Mouse (Mus musculus) midbrain, postnatal 0 days (tissue): ENCODE data around the gene Cabin1. TPM values are rescaled to one million over a fixed set of nuclear protein-coding genes. Genes with fewer than 3 reads are reported as not detected.
A peak's percentile ranks its signal among the peaks of the same experiment; 100 is the strongest.

ENCODE experiments used
- ATAC-seq: fragments of 200-750 bp; cut with Nextera tagmentation; 2 replicates; pipeline ENCODE4 v1.8.0; 2017; ENCODE audit warnings: moderate number of reproducible peaks, mild to moderate bottlenecking, moderate TSS enrichment, moderate library complexity; ENCODE audit not compliant: low FRiP score
- DNase-seq: peaks from one replicate; pipeline ENCODE4 v3.0.0-alpha.2; 2015; ENCODE audit warnings: low spot score
- H3K27ac ChIP-seq: fragments of 300-500 bp; sonication (generic); 2 replicates; pipeline ENCODE4 v1.5.1; 2014; ENCODE audit warnings: low read depth, mild to moderate bottlenecking, low read length, mixed read lengths
- H3K27me3 ChIP-seq: fragments of 300-500 bp; sonication (generic); 2 replicates; pipeline ENCODE4 v1.6.1; 2014; ENCODE audit warnings: low read length, control low read depth, mixed read lengths; ENCODE audit not compliant: insufficient read depth
- H3K36me3 ChIP-seq: fragments of 300-500 bp; sonication (generic); 2 replicates; pipeline ENCODE4 v1.6.1; 2014; ENCODE audit warnings: low read length, control low read depth, mixed read lengths; ENCODE audit not compliant: insufficient read depth
- H3K4me1 ChIP-seq: fragments of 300-500 bp; sonication (generic); 2 replicates; pipeline ENCODE4 v1.6.1; 2014; ENCODE audit warnings: mild to moderate bottlenecking, control low read depth, antibody characterized with exemption, low read length, mixed read lengths; ENCODE audit not compliant: insufficient read depth
- H3K4me2 ChIP-seq: fragments of 300-500 bp; sonication (generic); 2 replicates; pipeline ENCODE4 v1.6.1; 2014; ENCODE audit warnings: low read depth, mild to moderate bottlenecking, low read length, mixed read lengths; ENCODE audit not compliant: poor library complexity, severe bottlenecking
- H3K4me3 ChIP-seq: fragments of 300-500 bp; sonication (generic); 2 replicates; pipeline ENCODE4 v1.5.1; 2014; ENCODE audit warnings: low read depth, mild to moderate bottlenecking, low read length, moderate library complexity
- H3K9ac ChIP-seq: fragments of 300-500 bp; sonication (generic); replicated peaks from 2 replicates; pipeline ENCODE4 v1.6.1; 2014; ENCODE audit warnings: mild to moderate bottlenecking, low read length, moderate library complexity, mixed read lengths; ENCODE audit not compliant: poor library complexity, severe bottlenecking
- H3K9me3 ChIP-seq: fragments of 300-500 bp; sonication (generic); 2 replicates; pipeline ENCODE4 v1.6.1; 2016; ENCODE audit warnings: low read length, control low read depth
- CTCF ChIP-seq: IDR thresholded peaks from 2 replicates; pipeline ENCODE4 v1.5.1; 2016; ENCODE audit warnings: antibody characterized with exemption, mild to moderate bottlenecking
- WGBS: fragments of 180-500 bp; shearing (Covaris S2); extraction: QIAGEN DNeasy Blood & Tissue Kit; methylation state at CpG from one replicate; pipeline ENCODE4 v1.1.7; 2014; 5-methylcytosine and 5-hydroxymethylcytosine counted together
- polyA plus RNA-seq: library from polyadenylated mRNA; unstranded; fragments of >200 nt; fragmentation: Nextera tagmentation; extraction: Ambion mirVana; gene quantifications from 2 replicates; pipeline ENCODE4 v1.2.1, GENCODE M21; 2015
- total RNA-seq: library from RNA; depleted of rRNA; stranded (reverse); fragments of >200 nt; gene quantifications from 2 replicates; pipeline ENCODE4 v1.2.3, GENCODE M21; 2014

Cabin1 gene
- total and polyA plus RNA-seq, 2 experiments from 2014 or later = 31.6 to 93.3 TPM

DNA sequence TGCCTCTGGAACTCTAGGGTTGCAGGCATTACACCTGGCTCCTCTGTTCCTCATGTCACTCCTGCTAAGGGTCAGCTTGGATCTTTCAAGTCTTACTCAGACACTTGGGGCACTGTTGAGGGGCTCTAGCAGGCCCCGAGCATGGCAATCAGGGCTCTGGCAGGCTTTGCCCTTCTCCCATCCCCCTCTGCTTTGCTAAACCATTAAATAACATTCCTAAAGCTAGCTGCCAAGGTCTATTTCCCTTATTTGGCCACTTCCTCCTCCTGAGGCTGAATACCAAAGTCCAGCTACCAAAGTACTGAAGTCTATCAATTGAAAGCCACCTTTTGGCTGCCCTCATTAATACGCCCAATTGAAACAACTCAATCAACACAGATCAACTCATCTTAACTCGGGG is 30.7 kb upstream of the Cabin1 start:
- Histone ChIP-seq H3K9me3 (no peaks in the 10 kb centered on the region), H3K27ac (no peak overlapping the region), H3K4me2 (no peak overlapping the region), H3K4me1 (peaks cover 11% of the 10 kb centered on the region; the same call in 1 of the 2 replicates), H3K27me3 (peaks cover 5% of the 10 kb centered on the region; the same call in 1 of the 2 replicates), H3K9ac (no peak overlapping the region), H3K4me3 (no peak overlapping the region), H3K36me3 (no peaks in the 10 kb centered on the region)
- ATAC-seq (no peak), DNase-seq (peak; percentile 59)
- no peak; the same call in 1 of the 2 replicates for TF ChIP-seq CTCF
- WGBS = 27% methylated on average over 3 of the region's 3 CpGs

DNA sequence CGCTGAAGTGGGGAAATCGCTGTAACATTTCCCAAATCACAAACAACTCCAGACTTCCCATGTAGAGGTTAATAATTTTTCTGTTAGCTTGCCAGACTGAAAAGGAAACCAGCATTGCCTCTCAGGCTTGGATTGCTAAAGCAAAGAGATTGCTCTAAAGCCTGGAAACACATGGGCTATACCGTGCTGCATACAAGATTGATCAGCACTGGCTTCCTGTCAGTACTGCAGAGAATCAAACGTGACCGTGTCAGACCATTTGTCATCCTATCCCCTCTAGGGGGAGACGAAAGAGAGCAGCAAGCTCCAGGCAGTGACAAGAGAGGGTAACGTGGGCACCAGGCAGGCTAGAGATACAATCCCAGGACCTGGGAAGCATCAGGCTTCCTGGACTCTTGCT is 26.6 kb upstream of the Cabin1 start:
- Histone ChIP-seq H3K4me3 (no peak overlapping the region), H3K36me3 (no peaks in the 10 kb centered on the region), H3K27me3 (no peaks in the 10 kb centered on the region), H3K9ac (no peak overlapping the region), H3K27ac (no peak overlapping the region), H3K9me3 (no peaks in the 10 kb centered on the region), H3K4me2 (no peak overlapping the region), H3K4me1 (no peaks in the 10 kb centered on the region)
- WGBS = 22% methylated on average over 7 of the region's 7 CpGs
- DNase-seq = peak; percentile 32
- TF ChIP-seq CTCF = peak; percentile 34
- ATAC-seq = no peak

DNA sequence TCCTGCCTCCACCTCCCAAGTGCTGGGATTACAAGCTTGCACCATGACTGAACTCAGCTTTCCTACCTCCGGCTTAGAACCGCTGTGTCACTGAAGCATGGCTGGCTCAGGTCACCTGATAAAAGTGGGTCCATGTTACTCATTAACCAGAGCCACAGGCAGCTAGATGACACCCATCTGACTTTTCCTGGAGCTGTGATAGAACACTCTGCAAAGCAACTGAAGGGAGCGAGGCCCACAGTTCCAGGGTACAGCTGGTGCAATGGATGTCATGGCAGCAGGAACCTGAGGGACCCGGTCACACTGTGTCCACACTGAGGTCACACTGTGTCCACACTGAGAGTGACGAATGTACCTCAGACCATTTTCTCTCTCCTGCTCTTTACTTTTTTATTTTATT is 25.7 kb upstream of the Cabin1 start:
- no peak overlapping the region for H3K9ac ChIP-seq
- H3K36me3 ChIP-seq = no peaks in the 10 kb centered on the region
- TF ChIP-seq CTCF = no peak
- H3K4me2 ChIP-seq = no peak overlapping the region
- no peak for ATAC-seq
- no peak for DNase-seq
- H3K4me3 ChIP-seq = no peak overlapping the region
- no peaks in the 10 kb centered on the region for H3K9me3 ChIP-seq
- WGBS = 94% methylated on average over 5 of the region's 5 CpGs
- no peaks in the 10 kb centered on the region for H3K4me1 ChIP-seq
- H3K27ac ChIP-seq = no peak overlapping the region
- no peaks in the 10 kb centered on the region for H3K27me3 ChIP-seq

DNA sequence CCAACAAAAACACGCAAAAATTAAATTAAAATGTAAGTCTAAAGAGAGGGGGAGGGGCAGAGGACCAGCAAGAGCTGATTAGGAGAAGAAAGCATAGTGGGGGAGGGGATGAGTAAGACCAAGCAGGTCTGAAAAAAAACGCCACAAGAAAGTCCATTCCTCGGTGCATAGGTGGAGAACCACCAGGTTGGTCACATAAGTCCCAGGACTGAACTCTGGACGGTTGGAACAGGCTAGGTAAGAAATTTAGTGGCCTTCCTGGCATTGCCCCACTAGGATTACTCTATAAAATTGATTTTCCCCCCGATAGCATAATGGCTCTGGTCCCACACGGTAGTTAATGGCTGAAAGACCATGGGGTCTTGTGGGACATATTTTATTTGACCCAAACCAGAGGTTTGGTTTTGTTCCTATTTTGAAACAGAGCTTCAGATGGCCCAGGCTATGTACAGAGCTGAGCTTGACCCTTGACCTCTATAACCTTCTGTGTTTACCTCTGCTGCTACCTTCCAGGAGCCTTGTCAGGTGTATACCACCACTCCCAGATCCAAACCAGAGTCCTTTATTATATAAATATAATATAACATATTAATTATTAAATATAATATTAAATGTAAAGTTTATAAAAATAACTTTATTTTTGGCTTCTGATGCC is 25.1 kb upstream of the Cabin1 start:
- TF ChIP-seq CTCF = no peak
- 81% methylated on average over 6 of the region's 6 CpGs for WGBS
- DNase-seq = no peak
- no peak for ATAC-seq
- H3K4me2 ChIP-seq = no peak overlapping the region
- no peaks in the 10 kb centered on the region for H3K27me3 ChIP-seq
- no peaks in the 10 kb centered on the region for H3K36me3 ChIP-seq
- no peak overlapping the region for H3K27ac ChIP-seq
- no peak overlapping the region for H3K9ac ChIP-seq
- no peaks in the 10 kb centered on the region for H3K9me3 ChIP-seq
- H3K4me1 ChIP-seq = no peaks in the 10 kb centered on the region
- no peak overlapping the region for H3K4me3 ChIP-seq

DNA sequence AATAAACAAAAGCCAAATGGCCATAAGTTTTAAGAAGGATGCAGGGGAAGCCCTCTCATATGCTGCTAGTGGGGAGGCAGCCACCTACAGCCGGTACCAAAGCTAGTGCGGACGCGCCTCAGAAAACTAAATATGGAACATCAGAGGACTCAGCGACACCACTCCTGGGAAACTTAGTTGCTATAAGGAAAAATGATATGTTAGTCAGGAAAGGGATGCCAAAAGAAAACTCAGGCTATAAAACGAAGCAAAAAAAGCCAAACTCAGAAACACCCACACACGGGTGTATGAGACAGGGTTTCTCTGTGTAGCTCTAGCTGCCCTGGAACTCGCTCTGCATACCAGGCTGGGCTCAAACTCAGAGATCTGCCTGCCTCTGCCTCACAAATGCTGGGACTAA is 24.1 kb upstream of the Cabin1 start:
- Histone ChIP-seq H3K4me2 (no peak overlapping the region), H3K36me3 (no peaks in the 10 kb centered on the region), H3K4me3 (no peak overlapping the region), H3K27me3 (no peaks in the 10 kb centered on the region), H3K9me3 (no peaks in the 10 kb centered on the region), H3K9ac (no peak overlapping the region), H3K27ac (no peak overlapping the region), H3K4me1 (no peaks in the 10 kb centered on the region)
- 94% methylated on average over 8 of the region's 8 CpGs for WGBS
- ATAC-seq (no peak), DNase-seq (no peak)
- TF ChIP-seq CTCF = no peak

DNA sequence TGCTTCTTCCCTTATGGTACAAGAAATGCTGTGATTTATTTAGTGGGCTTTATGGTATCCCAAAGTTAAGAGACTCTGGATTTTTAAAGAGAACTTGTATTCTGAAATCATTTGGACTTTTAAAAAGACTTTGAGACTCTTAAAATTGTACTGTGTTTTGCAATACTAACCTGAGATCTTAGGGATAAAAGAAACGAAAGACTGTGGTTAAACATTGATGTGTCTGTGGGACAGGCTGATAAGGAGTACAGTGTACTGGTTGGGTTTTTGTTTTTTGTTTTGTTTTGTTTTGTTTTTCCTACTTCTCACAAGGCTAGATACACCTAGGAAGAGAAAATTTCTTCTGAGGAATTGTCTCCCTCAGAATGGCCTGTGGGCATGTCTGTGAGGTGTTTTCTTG is 21.3 kb upstream of the Cabin1 start:
- Histone ChIP-seq H3K27me3 (peaks cover 17% of the 10 kb centered on the region), H3K9ac (no peak overlapping the region), H3K36me3 (no peaks in the 10 kb centered on the region), H3K4me2 (no peak overlapping the region), H3K4me3 (no peak overlapping the region), H3K4me1 (no peaks in the 10 kb centered on the region), H3K27ac (no peak overlapping the region), H3K9me3 (no peaks in the 10 kb centered on the region)
- no peak for TF ChIP-seq CTCF
- 78% methylated on average over 1 of the region's 1 CpGs for WGBS
- DNase-seq = no peak
- no peak for ATAC-seq
